Mouse (Mus musculus) thymus, adult 18-20 months (tissue): ENCODE data around the gene Magel2.

Experiments used
- DNase-seq, 2 experiments: peaks; one replicate each; pipeline ENCODE4 v3.0.0; 2022; ENCODE audit warnings: mixed read lengths in 2 of 2

The Magel2 gene

GRCm38 (mm10) chr7:62428337-62428736 is 51.5 kb downstream of the Magel2 start:
- DNase-seq, result no peak
